Mouse (Mus musculus): Measurements from ENCODE around the gene Snrpn. TPM values are rescaled to one million over a fixed set of nuclear protein-coding genes. Genes with fewer than 3 reads are reported as not detected.

Snrpn gene
- polyA plus RNA-seq, 1 experiment from 2014 or later, result 1,196 TPM

Other genes with a start within 250 kb of the Snrpn start
- gene Snurf, start 135.2 kb downstream of the Snrpn start, polyA plus RNA-seq (2015; fragmentation: Nextera tagmentation; extraction: Ambion mirVana), result 725 and 842 TPM in 2 replicates
- 3.2 TPM in 2 replicates for gene Gm38393, start 135.2 kb downstream of the Snrpn start, polyA plus RNA-seq (2015; fragmentation: Nextera tagmentation; extraction: Ambion mirVana)